8 mouse cellular contexts compared by ENCODE assay signal in genomic region chr7:92874761-92875408, GRCm38 (mm10). TPM values are rescaled to one million over a fixed set of nuclear protein-coding genes. Genes with fewer than 3 reads are reported as not detected.
DNase-seq lines count a peak whose midpoint lies in the region; ATAC-seq and TF ChIP-seq lines count a peak whose summit lies in the region.

No protein-coding gene starts in this region.

- H3K4me1 ChIP-seq in erythroblast, embryonic 14.5 days (ENCODE audit: control insufficient read depth) = peaks cover 67% of the 10 kb centered on the region
- H3K4me1 ChIP-seq in heart, embryonic 12.5 days (replicated peaks) = peaks cover 13% of the 10 kb centered on the region
- H3K4me1 ChIP-seq in kidney, postnatal 0 days (replicated peaks; ENCODE audit: insufficient read depth, low read length) = peaks cover 6% of the 10 kb centered on the region; the same call in 1 of the 2 replicates
- H3K4me1 ChIP-seq in liver, embryonic 11.5 days (replicated peaks; ENCODE audit: control insufficient read depth, insufficient read depth, low read length) = peaks cover 24% of the 10 kb centered on the region
- peaks cover 12% of the 10 kb centered on the region for H3K4me1 ChIP-seq in stomach, embryonic 14.5 days (ENCODE audit: control insufficient read depth, insufficient read depth, low read length)

- peak; percentile 68; the same call in 1 of the 2 replicates for TF ChIP-seq POLR2A in brain, embryonic 14.5 days (IDR thresholded peaks at IDR 0.05; ENCODE audit: borderline replicate concordance, extremely low read depth, insufficient read depth, insufficient read length, poor library complexity, severe bottlenecking)

- peak overlapping the region; percentile 85 for H3K9ac ChIP-seq in heart, embryonic 12.5 days
- peak overlapping the region; percentile 68 for H3K9ac ChIP-seq in kidney, postnatal 0 days (ENCODE audit: low read depth, low read length)
- peak overlapping the region; percentile 91 for H3K9ac ChIP-seq in liver, embryonic 11.5 days (ENCODE audit: low read depth, low read length)
- H3K9ac ChIP-seq in stomach, embryonic 14.5 days (replicated peaks; ENCODE audit: low read depth, low read length) = peak overlapping the region; percentile 62

- DNase-seq in brain, embryonic 14.5 days (ENCODE audit: low read depth) = peak; percentile 97
- peak; percentile 93 for DNase-seq in kidney, postnatal 0 days (ENCODE audit: low spot score)
- peak; percentile 89 for DNase-seq in liver, embryonic 11.5 days (ENCODE audit: low spot score)
- DNase-seq in naive thymus-derived CD4-positive, alpha-beta T cell, adult 2 months (ENCODE audit: low read depth) = peak; percentile 97

- H3K27ac ChIP-seq in heart, embryonic 12.5 days (ENCODE audit: poor library complexity, severe bottlenecking) = peak overlapping the region; percentile 98
- H3K27ac ChIP-seq in kidney, postnatal 0 days = peak overlapping the region; percentile 95
- H3K27ac ChIP-seq in liver, embryonic 11.5 days (ENCODE audit: low read depth, low read length) = peak overlapping the region; percentile 97
- peak overlapping the region; percentile 96 for H3K27ac ChIP-seq in stomach, embryonic 14.5 days (ENCODE audit: low read length)

- peak overlapping the region; percentile 88 for H3ac ChIP-seq in C2C12 (ENCODE audit: control insufficient read depth, insufficient read length, low read depth)

- H3K79me2 ChIP-seq in C2C12 (ENCODE audit: control insufficient read depth, insufficient read depth) = peaks cover 68% of the 10 kb centered on the region

- H3K36me3 ChIP-seq in C2C12 (ENCODE audit: control insufficient read depth, insufficient read depth) = no peaks in the 10 kb centered on the region
- peaks cover 27% of the 10 kb centered on the region for H3K36me3 ChIP-seq in erythroblast, embryonic 14.5 days (ENCODE audit: control insufficient read depth)
- H3K36me3 ChIP-seq in heart, embryonic 12.5 days = 0 out of 2 replicates have a peak, but pooled peaks cover 4% of the 10 kb centered on the region
- no peaks in the 10 kb centered on the region for H3K36me3 ChIP-seq in kidney, postnatal 0 days (ENCODE audit: insufficient read depth, low read length)
- peaks cover 3% of the 10 kb centered on the region; the same call in 1 of the 2 replicates for H3K36me3 ChIP-seq in liver, embryonic 11.5 days (ENCODE audit: control insufficient read depth, insufficient read depth, low read length)
- H3K36me3 ChIP-seq in stomach, embryonic 14.5 days (ENCODE audit: control insufficient read depth, insufficient read depth, low read length) = no peaks in the 10 kb centered on the region

- H3K4me3 ChIP-seq in C2C12 (ENCODE audit: insufficient read depth, poor library complexity, severe bottlenecking) = peak overlapping the region; percentile 56
- peak overlapping the region; percentile 86 for H3K4me3 ChIP-seq in erythroblast, embryonic 14.5 days (replicated peaks)
- peak overlapping the region; percentile 57 for H3K4me3 ChIP-seq in heart, embryonic 12.5 days
- H3K4me3 ChIP-seq in kidney, postnatal 0 days (replicated peaks; ENCODE audit: low read depth, low read length) = peak overlapping the region; percentile 58
- H3K4me3 ChIP-seq in liver, embryonic 11.5 days (ENCODE audit: low read depth, low read length) = peak overlapping the region; percentile 63
- peak overlapping the region; percentile 55 for H3K4me3 ChIP-seq in stomach, embryonic 14.5 days (ENCODE audit: low read depth, low read length)

- under 1% methylated on average over 29 of the region's 29 CpGs for WGBS in heart, embryonic 12.5 days
- WGBS in kidney, postnatal 0 days = 0% methylated on average over 29 of the region's 29 CpGs
- WGBS in liver, embryonic 11.5 days = 0% methylated on average over 28 of the region's 29 CpGs
- under 1% methylated on average over 29 of the region's 29 CpGs for WGBS in stomach, embryonic 14.5 days

- peak overlapping the region; percentile 88 for H3K4me2 ChIP-seq in heart, embryonic 12.5 days
- H3K4me2 ChIP-seq in kidney, postnatal 0 days (ENCODE audit: low read length) = peak overlapping the region; percentile 68
- H3K4me2 ChIP-seq in liver, embryonic 11.5 days = peak overlapping the region; percentile 82
- H3K4me2 ChIP-seq in stomach, embryonic 14.5 days (replicated peaks; ENCODE audit: low read depth, low read length) = peak overlapping the region; percentile 76

- H3K9me3 ChIP-seq in erythroblast, embryonic 14.5 days (ENCODE audit: control insufficient read depth, low read length) = no peaks in the 10 kb centered on the region
- no peaks in the 10 kb centered on the region for H3K9me3 ChIP-seq in heart, embryonic 12.5 days (replicated peaks)
- H3K9me3 ChIP-seq in kidney, postnatal 0 days (replicated peaks; ENCODE audit: low read length) = no peaks in the 10 kb centered on the region
- H3K9me3 ChIP-seq in liver, embryonic 11.5 days (ENCODE audit: control insufficient read depth, low read length) = no peaks in the 10 kb centered on the region
- H3K9me3 ChIP-seq in stomach, embryonic 14.5 days (ENCODE audit: control insufficient read depth, low read depth, low read length) = no peaks in the 10 kb centered on the region

- no peak for TF ChIP-seq CTCF in C2C12 (IDR thresholded peaks at IDR 0.05; ENCODE audit: control insufficient read depth, insufficient read depth, insufficient read length)
- TF ChIP-seq CTCF in brain, embryonic 14.5 days (IDR thresholded peaks at IDR 0.05; ENCODE audit: borderline replicate concordance, extremely low read depth, insufficient read depth, insufficient read length) = no peak
- TF ChIP-seq CTCF in kidney, postnatal 0 days (IDR thresholded peaks at IDR 0.05; ENCODE audit: low read depth) = no peak

- peak; percentile 93 for ATAC-seq in heart, embryonic 12.5 days (ENCODE audit: insufficient number of reproducible peaks, low FRiP score)
- peak; percentile 91 for ATAC-seq in kidney, postnatal 0 days (replicated peaks; ENCODE audit: low FRiP score, low read depth)
- peak; percentile 91 for ATAC-seq in liver, embryonic 11.5 days (replicated peaks; ENCODE audit: low FRiP score)
- ATAC-seq in stomach, embryonic 14.5 days (ENCODE audit: insufficient number of reproducible peaks, insufficient read depth, low FRiP score, low read depth) = peak; percentile 90

- peaks cover 7% of the 10 kb centered on the region for H3K79me3 ChIP-seq in C2C12 (ENCODE audit: low read depth)

- H3K27me3 ChIP-seq in C2C12 (ENCODE audit: control insufficient read depth, insufficient read depth, insufficient read length) = no peaks in the 10 kb centered on the region
- H3K27me3 ChIP-seq in erythroblast, embryonic 14.5 days (ENCODE audit: control insufficient read depth) = no peaks in the 10 kb centered on the region
- H3K27me3 ChIP-seq in heart, embryonic 12.5 days (replicated peaks) = no peaks in the 10 kb centered on the region
- H3K27me3 ChIP-seq in kidney, postnatal 0 days (ENCODE audit: insufficient read depth, low read length) = no peaks in the 10 kb centered on the region
- no peaks in the 10 kb centered on the region for H3K27me3 ChIP-seq in liver, embryonic 11.5 days (replicated peaks; ENCODE audit: control insufficient read depth, insufficient read depth, low read length)
- H3K27me3 ChIP-seq in stomach, embryonic 14.5 days (ENCODE audit: control insufficient read depth, insufficient read depth, low read length) = no peaks in the 10 kb centered on the region

TF ChIP-seq in C2C12, 6 proteins besides CTCF, POLR2A, EP300 and RAD21:
- TF ChIP-seq MAX (IDR thresholded peaks at IDR 0.05) = no peak
- TF ChIP-seq MYOD1 (IDR thresholded peaks at IDR 0.05; ENCODE audit: control insufficient read depth, insufficient read length, low read depth) = no peak
- TF ChIP-seq MYOG (IDR thresholded peaks at IDR 0.05; ENCODE audit: control insufficient read depth, extremely low read depth, insufficient read length) = no peak
- peak; percentile 87 for TF ChIP-seq USF1 (IDR thresholded peaks at IDR 0.05; ENCODE audit: low read depth)
- TF ChIP-seq CEBPB (IDR thresholded peaks at IDR 0.05; ENCODE audit: low read depth) = no peak

RNA-seq across cellular contexts. Expression of gene Prcp, which starts 0.6 kb away (rescaled TPM):
- polyA plus RNA-seq in C2C12 (2012; fragmentation: generic; extraction: Trizol) = 17.7 TPM
- polyA plus RNA-seq in brain, embryonic 14.5 days (2012; rRNA removed) = 14.4 and 20.3 TPM in 2 replicates
- 1.4 and 2.6 TPM in 2 replicates for polyA plus RNA-seq in erythroblast, embryonic 14.5 days (2012)
- polyA plus RNA-seq in heart, embryonic 12.5 days (2016; fragmentation: Nextera tagmentation; extraction: Ambion mirVana) = 19.3 and 19.6 TPM in 2 replicates
- polyA plus RNA-seq in kidney, postnatal 0 days (2015; fragmentation: Nextera tagmentation; extraction: Ambion mirVana) = 21.9 and 24.6 TPM in 2 replicates
- 30.1 and 33.6 TPM in 2 replicates for polyA plus RNA-seq in liver, embryonic 11.5 days (2014; fragmentation: Nextera tagmentation; extraction: Ambion mirVana)
- polyA plus RNA-seq in stomach, embryonic 14.5 days (2014; fragmentation: Nextera tagmentation; extraction: Ambion mirVana) = 26.0 and 27.3 TPM in 2 replicates

RNA-seq across cellular contexts. Expression of gene Ddias, which starts 0.8 kb away (rescaled TPM):
- 4.6 TPM for polyA plus RNA-seq in C2C12 (2012; fragmentation: generic; extraction: Trizol)
- polyA plus RNA-seq in brain, embryonic 14.5 days (2012; rRNA removed) = 2.6 and 3.5 TPM in 2 replicates
- polyA plus RNA-seq in erythroblast, embryonic 14.5 days (2012) = 0.14 and 0.55 TPM in 2 replicates
- polyA plus RNA-seq in heart, embryonic 12.5 days (2016; fragmentation: Nextera tagmentation; extraction: Ambion mirVana) = 11.6 and 12.6 TPM in 2 replicates
- polyA plus RNA-seq in kidney, postnatal 0 days (2015; fragmentation: Nextera tagmentation; extraction: Ambion mirVana) = 6.2 and 7.2 TPM in 2 replicates
- 21.2 and 21.9 TPM in 2 replicates for polyA plus RNA-seq in liver, embryonic 11.5 days (2014; fragmentation: Nextera tagmentation; extraction: Ambion mirVana)
- polyA plus RNA-seq in stomach, embryonic 14.5 days (2014; fragmentation: Nextera tagmentation; extraction: Ambion mirVana) = 9.9 and 13.2 TPM in 2 replicates

Comparison
In these comparisons a context has a peak if more than half of its experiments do, and no peak if none do; other contexts are left out.
1. Peak in every context shown above with its lines: DNase-seq, ATAC-seq, H3K4me3 ChIP-seq and H3K27ac ChIP-seq.